8 mouse cellular contexts compared by ENCODE assay signal in the genomic region with DNA sequence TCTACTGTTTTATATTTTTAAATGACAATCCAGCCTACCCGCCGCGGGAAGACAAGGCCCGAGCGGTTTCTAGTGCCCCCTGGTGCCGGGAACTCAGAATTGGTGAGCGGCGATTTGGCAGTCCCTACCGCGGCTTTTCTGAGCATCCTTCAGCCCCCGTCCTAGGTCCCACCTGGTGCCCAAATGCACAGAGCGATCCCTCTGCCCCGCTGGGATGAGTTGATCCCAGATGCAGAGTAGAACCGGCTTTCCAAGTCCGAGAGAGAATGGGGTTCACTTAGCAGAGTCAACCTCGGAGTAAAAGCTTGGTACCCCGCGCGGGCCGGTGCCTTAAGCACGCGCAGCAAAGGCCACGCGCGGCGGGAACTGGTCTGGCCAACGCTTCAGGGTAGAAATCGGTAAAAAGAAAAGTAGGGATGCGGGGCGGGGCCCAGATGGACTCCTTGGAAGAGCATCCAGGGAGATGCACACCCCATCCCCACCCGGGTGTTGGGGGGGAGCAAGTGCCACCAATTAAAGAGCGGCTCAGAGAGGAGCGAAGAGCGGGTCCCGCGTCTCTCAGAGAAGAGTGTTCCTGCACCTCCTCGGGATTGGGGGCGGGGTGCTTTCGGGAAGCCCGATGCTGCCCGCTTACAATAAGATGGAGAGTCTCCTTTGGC. TPM values are rescaled to one million over a fixed set of nuclear protein-coding genes. Genes with fewer than 3 reads are reported as not detected.
DNase-seq lines count a peak whose midpoint lies in the region; ATAC-seq and TF ChIP-seq lines count a peak whose summit lies in the region.

No protein-coding gene starts in this region.

- peaks cover 38% of the 10 kb centered on the region for H3K4me1 ChIP-seq in megakaryocyte, embryonic 14.5 days
- H3K4me1 ChIP-seq in cortical plate, adult 2 months (ENCODE audit: control insufficient read depth, insufficient read depth, low read length) = no peaks in the 10 kb centered on the region
- H3K4me1 ChIP-seq in limb, embryonic 11.5 days (ENCODE audit: control insufficient read depth, insufficient read depth, low read length) = peaks cover 38% of the 10 kb centered on the region
- H3K4me1 ChIP-seq in midbrain, embryonic 13.5 days (replicated peaks) = peaks cover 45% of the 10 kb centered on the region

- under 1% methylated on average over 41 of the region's 41 CpGs for WGBS in limb, embryonic 11.5 days
- under 1% methylated on average over 41 of the region's 41 CpGs for WGBS in midbrain, embryonic 13.5 days

- no peak overlapping the region for H3K27ac ChIP-seq in cortical plate, adult 2 months (ENCODE audit: insufficient read depth, low read length)
- no peak overlapping the region for H3K27ac ChIP-seq in limb, embryonic 11.5 days (replicated peaks; ENCODE audit: low read depth, low read length)
- no peak overlapping the region for H3K27ac ChIP-seq in midbrain, embryonic 13.5 days

- no peaks in the 10 kb centered on the region for H3K9me3 ChIP-seq in megakaryocyte, embryonic 14.5 days
- H3K9me3 ChIP-seq in limb, embryonic 11.5 days (ENCODE audit: control insufficient read depth, low read length) = no peaks in the 10 kb centered on the region
- no peaks in the 10 kb centered on the region for H3K9me3 ChIP-seq in midbrain, embryonic 13.5 days

- H3K27me3 ChIP-seq in megakaryocyte, embryonic 14.5 days (replicated peaks) = peaks cover 99% of the 10 kb centered on the region
- H3K27me3 ChIP-seq in limb, embryonic 11.5 days (ENCODE audit: control insufficient read depth, insufficient read depth, low read length) = peaks cover 91% of the 10 kb centered on the region
- H3K27me3 ChIP-seq in midbrain, embryonic 13.5 days = peaks cover 96% of the 10 kb centered on the region

- H3K9ac ChIP-seq in limb, embryonic 11.5 days (ENCODE audit: low read length) = peak overlapping the region; percentile 30; the same call in 1 of the 2 replicates
- H3K9ac ChIP-seq in midbrain, embryonic 13.5 days (replicated peaks) = peak overlapping the region; percentile 63

- peak overlapping the region; percentile 71 for H3K4me2 ChIP-seq in limb, embryonic 11.5 days (ENCODE audit: low read depth, severe bottlenecking)
- peak overlapping the region; percentile 99 for H3K4me2 ChIP-seq in midbrain, embryonic 13.5 days (replicated peaks)

- DNase-seq in gastrocnemius, adult 8-10 months (ENCODE audit: low spot score in 2 of 2) = peak; percentile 21 to 25
- peak; percentile 31 for DNase-seq in induced T-regulatory cell, adult 2 months (ENCODE audit: low read depth)
- peak; percentile 92 for DNase-seq in limb, embryonic 11.5 days (ENCODE audit: low spot score)
- DNase-seq in telencephalon, adult 2 months (ENCODE audit: low read depth, low spot score) = peak; percentile 26

- ATAC-seq in megakaryocyte, adult 5-6 weeks (ENCODE audit: poor library complexity, severe bottlenecking) = no peak
- peak; percentile 17; the same call in 1 of the 2 replicates for ATAC-seq in limb, embryonic 11.5 days (ENCODE audit: insufficient number of reproducible peaks, low FRiP score, low TSS enrichment, low read depth)
- ATAC-seq in midbrain, embryonic 13.5 days = peak; percentile 74

- no peak for TF ChIP-seq POLR2A in cortical plate, adult 2 months (IDR thresholded peaks at IDR 0.05; ENCODE audit: extremely low read depth, insufficient read depth, low read length)

- no peaks in the 10 kb centered on the region for H3K36me3 ChIP-seq in megakaryocyte, embryonic 14.5 days (replicated peaks; ENCODE audit: low read length)
- H3K36me3 ChIP-seq in limb, embryonic 11.5 days (ENCODE audit: control insufficient read depth, insufficient read depth, low read length) = no peaks in the 10 kb centered on the region
- H3K36me3 ChIP-seq in midbrain, embryonic 13.5 days = no peaks in the 10 kb centered on the region

- H3K4me3 ChIP-seq in megakaryocyte, embryonic 14.5 days (replicated peaks) = peak overlapping the region; percentile 80
- peak overlapping the region; percentile 38 for H3K4me3 ChIP-seq in cortical plate, adult 2 months (ENCODE audit: insufficient read depth, low read length)
- peak overlapping the region; percentile 38 for H3K4me3 ChIP-seq in limb, embryonic 11.5 days (ENCODE audit: low read depth, low read length)
- H3K4me3 ChIP-seq in midbrain, embryonic 13.5 days (replicated peaks) = peak overlapping the region; percentile 55

- TF ChIP-seq CTCF in cortical plate, adult 2 months (IDR thresholded peaks at IDR 0.05; ENCODE audit: extremely low read depth, insufficient read depth, low read length) = peak; percentile 49

RNA-seq across cellular contexts. Expression of a gene that starts 2.4 kb away (rescaled TPM):
- polyA plus RNA-seq in megakaryocyte, embryonic 14.5 days (2012; ENCODE audit: insufficient read depth, low replicate concordance) = not detected in 2 replicates
- not detected in 2 replicates for total RNA-seq in megakaryocyte, adult 5-6 weeks (2015)
- total RNA-seq in megakaryocyte, adult 5-6 weeks (2017) = not detected in 2 replicates
- polyA plus RNA-seq in cortical plate, adult 2 months (2012; rRNA removed) = 0.04 and 0.46 TPM in 2 replicates
- under 1 TPM; 0.11 to 0.48 (median 0.30) TPM for total RNA-seq in gastrocnemius, adult 8-10 months (2022)
- polyA plus RNA-seq in limb, embryonic 11.5 days (2014; fragmentation: Nextera tagmentation; extraction: Ambion mirVana) = 1.2 TPM in 2 replicates
- 0.07 and 0.12 TPM in 2 replicates for polyA plus RNA-seq in midbrain, embryonic 13.5 days (2015; fragmentation: Nextera tagmentation; extraction: Ambion mirVana)

Comparison
In these comparisons a context has a peak if more than half of its experiments do, and no peak if none do; other contexts are left out.
1. DNase-seq: peak in every context shown above with its lines; median percentile 92 in limb, embryonic 11.5 days; 31 in induced T-regulatory cell, adult 2 months; 26 in telencephalon, adult 2 months; 23 in gastrocnemius, adult 8-10 months.